Mouse (Mus musculus) lung, postnatal 14 days (tissue): ENCODE measurements around the gene Itga7.

ENCODE experiments used
- DNase-seq: peaks from one replicate; pipeline ENCODE4 v3.0.0; 2021

Itga7 gene

GRCm38 (mm10) chr10:128933574-128933973 is at the start of gene Itga7:
Itga7 (plus strand) TSS chr10:128933818.
- DNase-seq, result peak; percentile 45

GRCm38 (mm10) chr10:128888941-128889827 is 44.4 kb upstream of the Itga7 start:
- no peak for DNase-seq

GRCm38 (mm10) chr10:128889846-128890245 is 43.8 kb upstream of the Itga7 start:
- no peak for DNase-seq

- no peak for DNase-seq
Measured at GRCm38 (mm10) chr10:128890383-128891295, 43.0 kb upstream of the Itga7 start.

- peak; percentile 53 for DNase-seq
Measured at GRCm38 (mm10) chr10:128891296-128892094, 42.1 kb upstream of the Itga7 start, which contains the start of gene Gdf11. Gdf11 (minus strand) TSS chr10:128891718.

GRCm38 (mm10) chr10:128892246-128892645 is 41.4 kb upstream of the Itga7 start:
- no peak for DNase-seq

- peak; percentile 88 for DNase-seq
Measured at GRCm38 (mm10) chr10:128895437-128895836, 38.2 kb upstream of the Itga7 start.

GRCm38 (mm10) chr10:128895952-128896693 is 37.5 kb upstream of the Itga7 start:
- DNase-seq, result no peak

GRCm38 (mm10) chr10:128896807-128897206 is 36.8 kb upstream of the Itga7 start:
- no peak for DNase-seq

GRCm38 (mm10) chr10:128897501-128897900 is 36.1 kb upstream of the Itga7 start:
- DNase-seq, result no peak

GRCm38 (mm10) chr10:128899759-128900490 is 33.7 kb upstream of the Itga7 start:
- no peak for DNase-seq

- DNase-seq, result no peak
Measured at GRCm38 (mm10) chr10:128900698-128901097, 32.9 kb upstream of the Itga7 start, which contains the start of gene Cd63. Cd63 (plus strand) TSS chr10:128900989.

GRCm38 (mm10) chr10:128901409-128901808 is 32.2 kb upstream of the Itga7 start:
- no peak for DNase-seq

GRCm38 (mm10) chr10:128902409-128902988 is 31.1 kb upstream of the Itga7 start:
- DNase-seq, result no peak

- no peak for DNase-seq
Measured at GRCm38 (mm10) chr10:128904812-128905211, 28.8 kb upstream of the Itga7 start.

GRCm38 (mm10) chr10:128908778-128909448 is 24.7 kb upstream of the Itga7 start:
- no peak for DNase-seq

GRCm38 (mm10) chr10:128909567-128910028 is 24.0 kb upstream of the Itga7 start:
- DNase-seq, result peak; percentile 81

GRCm38 (mm10) chr10:128910066-128910841 is 23.4 kb upstream of the Itga7 start:
- peak; percentile 56 for DNase-seq

- no peak for DNase-seq
Measured at GRCm38 (mm10) chr10:128911430-128911829, 22.2 kb upstream of the Itga7 start.
